Mouse (Mus musculus): Measurements from ENCODE around the gene Kncn. TPM values are rescaled to one million over a fixed set of nuclear protein-coding genes. Genes with fewer than 3 reads are reported as not detected.

The Kncn gene
- 0.04 TPM in 1 of 2 replicates, not detected in the other for polyA plus RNA-seq (2012; rRNA removed)

DNA sequence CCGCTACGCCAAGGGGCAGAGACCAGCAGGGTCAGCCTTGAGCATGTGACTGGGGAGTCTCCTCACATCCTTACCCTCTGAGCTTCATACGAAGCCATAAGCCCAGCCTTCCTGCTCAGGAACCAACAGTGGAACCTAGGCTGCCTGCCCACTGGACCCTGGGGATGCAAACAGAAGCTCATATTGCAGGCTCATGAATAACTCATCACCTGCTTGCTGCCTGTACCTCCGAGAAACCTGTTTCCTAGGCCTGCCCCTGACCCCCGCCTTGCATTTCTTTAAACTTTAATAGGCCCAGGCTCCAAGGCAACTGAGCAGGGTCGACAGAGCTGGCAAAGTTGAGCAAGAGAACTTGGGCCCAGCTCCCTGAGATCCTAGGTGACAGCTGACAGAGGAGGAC is at the start of gene Kncn:
Gene Kncn, plus strand, starts transcription at position 379 of the 400 bp plus-strand sequence.
- DNase-seq (ENCODE audit: low spot score): no peak

DNA sequence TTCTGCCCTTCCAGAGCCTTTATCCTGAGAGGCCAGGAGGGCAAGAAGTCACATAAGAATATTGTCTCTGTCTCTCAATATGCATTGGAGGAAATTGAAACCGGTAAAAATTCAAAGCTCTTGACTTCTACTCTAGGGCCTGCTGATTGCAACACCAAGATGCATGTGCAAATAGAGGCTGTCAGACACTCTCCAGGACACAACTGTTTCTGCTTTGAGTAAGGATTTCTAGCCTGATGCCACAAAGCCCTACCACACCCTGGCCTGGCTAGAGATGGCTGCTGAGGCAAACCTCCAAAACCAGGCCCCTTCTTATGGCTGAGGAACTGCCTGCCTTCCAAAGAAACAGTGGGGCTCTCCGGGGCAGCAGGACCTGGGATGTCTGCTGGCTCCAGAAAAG is 48.6 kb upstream of the Kncn start:
- no peak for DNase-seq (ENCODE audit: low spot score)

DNA sequence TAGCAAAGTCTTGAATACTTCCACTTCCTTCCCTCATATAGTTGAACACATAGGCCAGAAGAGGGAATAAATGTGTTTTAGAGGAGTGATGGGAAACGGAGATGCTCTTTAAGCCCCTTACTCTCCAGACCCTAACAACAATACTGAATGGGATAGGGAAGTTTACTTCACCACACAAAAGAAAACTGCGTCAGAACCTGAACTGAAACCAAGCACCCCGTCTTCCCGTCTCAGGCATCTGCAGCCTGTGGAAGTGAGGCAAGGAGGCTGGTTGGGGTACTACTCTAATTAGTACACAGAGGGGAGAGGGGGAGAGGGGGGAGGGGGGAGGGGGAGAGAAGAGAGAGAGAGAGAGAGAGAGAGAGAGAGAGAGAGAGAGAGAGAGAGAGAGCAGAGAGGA is 46.0 kb upstream of the Kncn start:
- DNase-seq (ENCODE audit: low spot score): no peak

DNA sequence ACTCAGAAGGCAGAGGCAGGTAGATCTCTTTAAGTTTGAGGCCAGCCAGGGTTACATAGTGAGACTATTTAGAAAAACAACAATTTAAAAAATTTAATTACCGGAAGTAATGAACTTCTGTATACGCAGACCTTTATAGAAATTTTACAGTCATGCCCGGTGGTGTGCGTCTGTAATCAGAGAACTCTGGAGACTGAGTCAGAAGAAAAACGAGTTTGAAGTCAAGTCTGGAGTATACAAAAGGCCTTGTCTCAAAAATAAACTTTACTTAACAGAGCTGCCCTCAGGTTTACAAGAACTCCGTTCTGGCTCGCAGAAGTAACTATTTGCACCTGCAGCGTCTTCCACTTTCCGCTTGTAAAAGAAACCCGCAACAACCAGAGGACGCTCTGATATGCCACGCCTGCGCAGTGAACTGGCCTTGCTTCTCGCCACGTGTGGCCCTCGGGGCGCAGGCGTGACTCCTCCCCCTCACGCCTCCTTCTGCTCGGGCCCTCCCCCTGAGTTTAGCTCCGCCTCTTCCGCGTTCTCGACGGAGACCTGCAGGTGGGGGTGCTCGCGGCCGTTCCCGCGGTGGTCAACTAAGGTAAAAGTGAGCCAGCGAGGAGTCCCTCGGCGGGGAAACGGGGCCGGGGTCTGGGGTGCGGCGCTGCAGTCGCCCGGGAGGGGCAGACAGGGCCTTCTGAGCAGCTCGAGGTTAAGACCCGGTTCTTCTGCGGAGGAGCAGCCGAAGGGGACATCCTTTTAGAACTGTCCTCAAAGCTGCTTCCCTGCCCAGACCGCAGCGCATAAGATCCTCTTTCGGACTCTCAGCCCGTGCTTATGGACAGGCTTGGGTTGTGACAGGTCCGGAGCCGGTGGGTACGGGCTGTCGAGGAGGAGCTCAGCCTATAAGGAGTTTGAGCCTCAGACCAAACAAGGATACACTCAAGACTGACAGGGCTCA is 45.2 kb upstream of the Kncn start, which contains the start of gene Mknk1:
Gene Mknk1, plus strand, starts transcription at position 503 of the 946 bp plus-strand sequence.
- peak; percentile 83 for DNase-seq (ENCODE audit: low spot score)

DNA sequence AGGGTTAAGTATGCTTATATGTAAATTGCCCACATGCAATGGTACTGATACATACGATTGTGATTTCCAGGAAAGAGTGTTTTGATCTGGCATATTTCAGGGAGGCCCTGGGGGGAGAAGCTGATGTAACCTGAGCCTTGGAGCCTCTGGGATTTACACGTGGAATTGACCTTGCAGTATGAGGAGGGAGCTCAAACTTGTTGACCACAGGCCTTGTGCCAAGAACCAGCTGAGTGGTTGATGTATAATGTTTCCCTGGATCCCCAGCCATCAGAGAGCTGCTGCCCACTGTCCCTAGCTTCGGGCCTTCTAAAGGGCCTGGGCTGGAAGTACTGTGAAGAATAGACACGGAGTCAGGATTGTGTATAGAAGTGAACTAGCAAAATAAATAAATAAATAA is 44.2 kb upstream of the Kncn start:
- DNase-seq (ENCODE audit: low spot score): no peak

DNA sequence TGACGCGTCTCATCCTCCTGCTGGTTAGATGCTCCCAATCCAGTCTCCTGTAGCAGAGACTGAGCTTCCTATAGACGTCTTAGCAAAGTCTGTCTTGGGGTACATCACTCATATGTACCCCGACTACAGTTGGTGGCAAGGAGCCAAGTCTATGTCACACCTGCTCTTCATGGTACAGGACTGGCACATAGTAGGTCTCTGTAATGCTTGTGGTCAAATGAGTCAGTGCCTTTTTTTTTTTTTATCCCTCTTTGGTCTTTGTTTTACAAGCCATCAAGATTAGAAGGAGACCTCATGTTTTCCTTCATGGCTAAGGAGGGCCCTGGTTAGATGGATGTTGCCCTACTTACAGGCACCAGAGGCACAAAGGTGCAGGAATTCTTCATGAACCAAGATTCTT is 43.4 kb upstream of the Kncn start:
- DNase-seq (ENCODE audit: low spot score): no peak

DNA sequence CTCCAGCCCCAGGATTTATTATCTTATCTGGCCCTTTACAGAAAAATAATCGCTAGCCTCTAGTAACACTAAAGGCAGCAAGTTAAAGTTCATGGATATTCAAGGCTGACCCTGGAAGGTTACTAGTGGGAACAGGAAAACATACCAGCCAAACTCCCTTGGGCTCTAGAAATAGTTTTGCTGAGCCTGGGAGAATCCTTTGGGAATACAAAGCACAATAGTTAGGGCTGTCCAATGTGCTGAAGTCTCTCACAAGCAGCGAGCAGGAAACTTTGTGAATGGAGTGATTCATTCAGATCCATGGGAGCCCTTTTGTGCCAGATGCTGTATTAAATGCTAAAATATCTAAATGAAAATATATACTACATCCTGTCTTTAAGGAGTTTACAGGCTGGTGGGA is 37.5 kb upstream of the Kncn start:
- DNase-seq (ENCODE audit: low spot score): no peak

DNA sequence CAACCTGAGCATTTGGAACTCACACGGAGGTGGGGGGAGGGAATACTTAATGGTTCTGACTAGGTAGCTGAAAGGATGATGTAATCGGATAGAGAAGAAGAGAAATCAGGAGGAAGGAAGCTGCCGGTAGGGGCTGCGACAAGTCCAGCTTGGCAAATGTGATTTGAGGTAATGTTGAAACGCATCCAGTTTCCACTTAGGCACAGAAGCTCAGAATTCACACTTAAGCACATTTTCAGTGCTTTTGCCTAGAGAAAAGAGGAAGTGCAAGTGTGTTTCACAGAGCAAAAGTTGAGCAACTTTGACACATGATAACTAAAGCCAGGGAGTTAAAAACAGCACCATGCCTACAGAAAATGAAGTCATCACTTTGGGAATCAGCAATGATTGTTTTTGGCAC is 36.8 kb upstream of the Kncn start:
- DNase-seq (ENCODE audit: low spot score): no peak

DNA sequence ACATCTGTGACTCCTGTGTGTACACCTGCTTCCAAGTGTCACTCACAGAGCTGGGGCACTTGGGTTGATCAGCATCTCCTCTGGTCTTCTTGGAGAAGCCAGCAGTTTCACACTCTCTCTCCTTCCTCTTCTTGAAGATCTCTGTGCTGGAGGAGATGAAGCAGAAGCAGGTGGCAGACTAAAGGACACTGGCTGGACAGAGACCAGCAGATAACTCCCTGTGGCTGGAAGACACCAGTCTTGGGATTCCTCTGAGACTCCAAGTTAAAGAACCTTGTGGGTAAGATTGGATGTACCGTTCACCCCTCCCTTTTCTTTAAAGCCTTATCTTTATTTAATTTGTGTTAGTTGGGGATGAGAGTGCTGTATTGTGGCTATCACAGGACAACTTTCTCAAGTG is 36.1 kb upstream of the Kncn start:
- DNase-seq (ENCODE audit: low spot score): no peak

DNA sequence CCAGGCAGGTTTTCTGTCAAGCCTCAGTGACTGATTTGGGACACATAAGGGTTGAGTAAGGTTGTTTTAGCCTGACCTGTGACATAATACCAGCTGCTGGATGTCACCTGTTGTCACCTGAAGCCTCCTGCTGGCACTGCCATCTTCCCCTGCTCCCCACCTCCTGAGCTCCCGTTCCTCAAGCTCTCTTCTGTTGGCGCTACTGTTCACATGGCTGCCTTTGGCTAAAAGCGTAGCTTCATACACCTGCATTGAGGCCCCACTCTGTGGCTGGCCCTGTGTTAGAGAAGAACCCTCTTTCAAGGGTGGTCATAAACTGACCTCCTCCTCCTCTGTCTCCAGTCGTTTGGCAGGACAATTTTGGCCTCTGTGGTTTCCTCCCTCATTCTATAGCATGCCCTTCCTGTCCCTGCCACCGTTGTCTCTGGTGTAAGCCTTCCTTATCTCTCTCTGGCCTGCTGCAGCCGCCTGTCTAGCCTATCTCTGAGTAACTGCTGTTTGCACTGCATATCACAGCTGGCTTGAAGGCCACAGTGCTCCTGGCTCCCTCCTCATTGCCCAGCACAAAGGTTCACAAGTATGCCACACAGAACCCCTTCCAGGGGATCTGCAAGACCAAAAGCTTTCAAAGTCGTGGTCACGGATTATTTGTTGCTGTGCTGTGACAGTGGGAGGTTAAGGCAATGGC is 35.1 kb upstream of the Kncn start:
- DNase-seq (ENCODE audit: low spot score): no peak

DNA sequence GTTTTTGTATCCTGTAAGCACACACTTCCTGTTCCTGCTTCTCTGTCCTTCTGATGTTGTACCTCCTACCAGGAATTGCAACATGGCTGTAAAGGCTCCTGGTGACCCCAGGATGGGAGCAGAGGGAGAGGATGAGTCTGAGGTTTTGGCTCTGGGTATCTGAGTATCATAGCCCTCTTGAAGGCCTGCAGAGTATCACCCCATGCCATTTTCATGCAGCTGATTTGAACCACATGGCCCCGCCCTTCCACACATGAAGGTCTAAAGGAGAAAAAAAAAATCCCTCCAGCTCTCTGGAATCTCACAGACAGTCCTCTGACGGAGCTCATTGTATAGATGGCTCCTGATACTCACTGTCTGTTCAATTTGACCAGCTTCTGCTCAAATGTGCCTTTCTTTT is 34.1 kb upstream of the Kncn start:
- no peak for DNase-seq (ENCODE audit: low spot score)

DNA sequence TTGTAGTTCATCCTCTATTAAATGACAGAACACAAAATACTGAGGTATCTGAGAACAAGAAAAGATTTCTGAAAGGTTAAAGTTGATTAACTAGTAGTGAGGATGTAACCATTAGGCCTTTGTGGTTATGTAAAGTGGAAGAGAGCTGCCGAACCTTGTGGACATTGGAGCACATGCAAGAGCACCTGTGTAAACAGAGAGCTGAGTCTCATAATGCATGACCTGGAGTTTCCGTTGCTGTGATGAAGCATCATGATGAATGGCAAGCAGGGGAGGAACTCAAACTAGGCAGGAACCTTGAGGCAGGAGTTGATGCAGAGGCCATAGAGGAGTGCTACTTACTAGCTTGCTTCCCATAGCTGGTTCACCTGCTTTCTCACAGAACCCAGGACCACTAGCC is 33.6 kb upstream of the Kncn start:
- DNase-seq (ENCODE audit: low spot score): no peak

DNA sequence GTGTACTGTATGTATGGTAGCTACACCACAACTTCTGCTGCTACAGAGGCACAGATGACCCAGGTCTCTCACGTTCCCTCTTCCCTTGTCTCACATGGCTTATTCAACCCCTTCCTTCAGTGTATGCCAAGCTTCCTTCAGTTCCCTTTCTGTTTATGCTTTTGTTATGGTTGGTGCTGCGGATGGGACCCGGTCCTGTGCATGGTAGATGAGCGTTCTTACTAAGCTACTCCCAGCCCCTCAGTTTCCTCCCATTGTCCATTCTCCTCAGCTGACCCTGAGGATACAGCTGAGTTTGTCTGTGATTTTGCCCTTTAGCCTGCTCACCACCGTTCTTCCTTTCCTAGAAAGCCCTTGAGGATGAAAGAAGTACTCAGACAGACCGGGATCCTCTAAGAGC is 32.6 kb upstream of the Kncn start:
- no peak for DNase-seq (ENCODE audit: low spot score)

DNA sequence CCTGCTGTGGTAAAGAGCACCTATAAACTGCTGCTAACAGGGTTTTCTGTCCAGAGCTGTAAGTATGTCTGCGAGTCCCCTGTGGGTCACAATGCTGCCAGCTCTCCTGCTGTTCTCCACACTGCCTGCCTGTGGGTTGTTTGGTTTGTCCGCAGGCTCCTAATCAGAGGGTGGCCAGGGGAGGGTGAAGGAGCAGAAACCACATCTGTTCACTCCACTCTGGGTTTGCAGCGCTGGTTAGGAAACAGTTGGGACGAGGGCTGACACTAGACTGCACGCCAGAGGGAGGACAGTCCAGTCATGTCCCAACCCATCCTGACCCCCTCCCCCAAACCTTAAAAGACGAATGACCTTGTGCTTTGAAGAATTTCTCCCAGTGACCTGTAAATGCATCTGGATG is 29.1 kb upstream of the Kncn start:
- no peak for DNase-seq (ENCODE audit: low spot score)

DNA sequence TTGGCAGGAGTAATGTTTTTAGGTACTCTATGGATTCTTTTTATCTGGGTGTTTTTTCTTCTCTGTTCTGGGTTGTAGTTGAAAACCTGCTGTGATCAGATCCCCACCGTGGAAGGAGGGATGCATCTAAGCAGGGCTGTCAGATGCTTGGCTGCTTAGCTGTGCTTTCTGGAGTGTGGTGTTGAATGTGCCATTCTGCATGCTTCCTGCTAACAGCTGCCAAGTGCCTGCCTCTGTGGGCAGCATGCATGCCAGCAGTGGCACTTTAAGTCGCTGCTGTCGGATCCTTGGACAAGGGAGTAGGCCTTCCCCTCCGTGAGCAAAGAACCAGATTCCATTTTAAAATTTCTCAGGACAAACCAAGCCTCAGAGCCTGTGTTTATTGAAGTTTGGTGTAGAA is 28.6 kb upstream of the Kncn start:
- no peak for DNase-seq (ENCODE audit: low spot score)

DNA sequence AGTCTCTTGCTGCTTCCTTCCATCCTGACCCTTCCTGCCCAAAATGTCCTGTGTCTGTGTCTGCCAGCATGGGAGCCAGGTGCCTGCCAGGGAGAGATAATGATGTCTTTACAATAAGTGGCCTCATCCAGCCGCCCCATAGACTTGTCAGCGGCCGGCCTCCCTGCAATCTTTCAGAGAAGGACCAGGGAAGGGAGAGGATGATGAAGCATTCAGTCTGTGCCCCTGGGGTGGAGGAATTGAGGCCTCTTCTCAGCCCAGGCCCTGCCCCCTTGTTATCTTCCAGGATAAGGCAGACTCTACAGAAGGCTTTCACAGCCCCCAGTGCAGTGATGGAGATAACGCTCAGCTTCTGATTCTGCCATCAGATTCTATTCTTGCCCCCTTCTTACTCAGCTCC is 27.9 kb upstream of the Kncn start:
- DNase-seq (ENCODE audit: low spot score): no peak

DNA sequence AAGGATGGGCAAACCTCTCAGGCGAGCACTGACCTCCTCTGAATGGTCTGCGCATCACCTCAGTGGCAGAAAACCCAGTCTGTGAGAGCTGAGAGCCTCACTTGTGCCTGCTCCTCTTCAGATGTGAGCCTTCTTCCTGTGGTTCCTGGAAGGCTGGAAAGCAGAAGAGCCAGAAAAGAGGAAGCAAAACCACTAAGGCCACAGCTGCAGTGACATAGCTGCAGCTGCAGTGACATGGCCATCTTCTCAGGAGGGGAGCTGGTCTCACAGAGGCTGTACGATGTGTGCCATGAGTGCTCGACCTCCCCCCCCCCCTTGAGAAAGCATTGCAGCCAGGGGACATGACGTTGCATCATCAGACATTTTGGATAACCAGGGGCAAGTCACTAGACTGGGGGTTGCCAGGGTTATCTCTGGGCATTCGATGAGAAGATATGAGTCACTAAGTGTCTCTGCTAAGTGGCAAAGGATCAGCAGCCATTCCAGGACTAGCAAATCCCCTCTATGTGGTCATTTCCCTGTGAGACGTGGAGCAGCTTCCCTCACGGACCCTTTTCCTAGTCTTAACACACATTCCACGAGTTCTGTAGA is 26.8 kb upstream of the Kncn start:
- DNase-seq (ENCODE audit: low spot score): no peak

DNA sequence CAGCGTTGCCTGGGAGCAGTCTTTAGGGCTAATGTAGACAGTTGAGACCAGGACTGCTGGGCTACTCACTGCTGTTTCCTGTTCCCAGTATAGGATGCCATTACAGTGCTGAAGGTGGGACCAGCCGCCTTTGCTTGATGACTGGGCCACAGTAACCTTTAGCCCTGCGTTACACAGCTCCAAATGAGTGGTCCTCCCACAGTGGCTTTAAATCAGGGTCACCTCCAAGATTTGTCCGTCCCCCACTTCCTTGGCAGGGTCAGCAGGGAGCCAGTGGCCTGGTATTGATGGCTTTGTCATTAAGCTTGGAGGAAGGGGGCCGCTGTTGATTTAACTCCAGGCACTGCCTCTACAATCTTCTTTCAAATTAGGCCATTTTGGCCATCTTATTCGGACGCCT is 20.8 kb upstream of the Kncn start:
- no peak for DNase-seq (ENCODE audit: low spot score)

DNA sequence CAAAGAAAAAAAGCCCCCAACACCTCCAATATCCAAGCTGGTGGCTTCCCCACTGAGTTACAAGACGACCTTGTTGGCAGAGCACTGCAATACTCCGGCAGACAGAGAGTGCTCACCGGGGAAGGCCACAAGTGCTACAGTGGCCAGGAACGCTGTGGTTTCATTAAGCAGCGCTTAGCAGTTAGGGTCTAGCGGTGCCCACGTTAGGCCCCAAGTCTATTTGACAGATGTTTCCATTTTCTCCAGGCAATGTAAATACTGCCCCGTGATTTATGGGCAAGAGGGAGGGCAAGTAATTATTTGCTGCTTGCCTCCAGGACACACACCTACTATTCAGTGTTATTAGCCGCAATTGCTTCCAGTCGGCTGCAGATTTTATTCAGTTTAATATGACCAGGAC is 20.3 kb upstream of the Kncn start:
- no peak for DNase-seq (ENCODE audit: low spot score)

DNA sequence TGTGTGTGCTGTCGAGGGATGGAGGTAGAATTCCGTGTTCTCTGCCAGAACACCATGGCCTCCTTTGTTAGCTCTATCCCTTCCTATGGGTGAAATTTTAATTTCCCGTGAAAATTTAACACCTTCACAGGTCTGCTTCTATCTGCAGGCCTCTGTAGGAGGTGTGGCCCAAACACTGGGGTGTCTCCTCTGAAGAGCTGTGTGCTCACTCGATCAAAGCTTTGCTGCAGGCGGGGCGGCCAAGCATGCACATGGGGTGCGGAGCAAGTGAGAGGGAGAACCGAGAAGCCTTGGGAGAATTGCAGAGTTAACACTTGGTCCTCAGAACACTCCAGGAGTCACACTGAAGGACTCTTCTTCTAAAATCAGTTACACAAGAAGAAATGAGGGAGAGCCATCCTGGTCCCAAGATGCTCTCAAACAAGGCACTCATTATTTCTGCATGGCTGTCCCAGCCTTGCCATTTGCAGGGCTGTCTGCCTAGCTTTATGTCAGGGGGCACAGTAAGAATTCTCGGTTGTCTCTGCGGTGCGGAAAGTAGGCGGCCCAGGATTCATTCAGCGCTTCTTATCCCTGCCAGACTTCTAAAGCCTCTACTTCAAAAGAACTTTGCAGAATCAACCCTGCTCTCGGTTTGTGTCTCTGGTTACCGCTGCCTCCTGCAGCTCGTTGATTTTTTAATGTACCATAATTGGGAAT is 14.5 kb upstream of the Kncn start:
- DNase-seq (ENCODE audit: low spot score): no peak

DNA sequence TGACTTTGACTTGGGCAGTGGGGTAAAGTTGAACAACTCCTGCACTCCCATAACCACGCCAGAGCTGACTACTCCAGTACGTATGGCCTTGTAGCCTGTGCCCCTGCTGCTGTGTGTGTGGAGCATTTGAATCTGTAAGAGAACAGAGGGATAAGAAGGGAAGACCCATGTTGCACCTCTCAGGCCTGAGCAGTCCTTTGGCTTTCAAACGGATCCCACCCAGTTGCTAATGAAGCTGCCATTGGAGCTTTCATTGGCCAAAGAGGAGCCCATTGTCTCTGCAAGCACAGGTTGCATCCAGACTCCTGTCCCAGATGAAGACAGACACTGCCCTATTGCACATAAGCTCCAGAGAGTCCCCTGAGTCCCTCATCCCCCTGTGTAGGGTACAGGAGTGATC is 11.0 kb upstream of the Kncn start:
- DNase-seq (ENCODE audit: low spot score): no peak

DNA sequence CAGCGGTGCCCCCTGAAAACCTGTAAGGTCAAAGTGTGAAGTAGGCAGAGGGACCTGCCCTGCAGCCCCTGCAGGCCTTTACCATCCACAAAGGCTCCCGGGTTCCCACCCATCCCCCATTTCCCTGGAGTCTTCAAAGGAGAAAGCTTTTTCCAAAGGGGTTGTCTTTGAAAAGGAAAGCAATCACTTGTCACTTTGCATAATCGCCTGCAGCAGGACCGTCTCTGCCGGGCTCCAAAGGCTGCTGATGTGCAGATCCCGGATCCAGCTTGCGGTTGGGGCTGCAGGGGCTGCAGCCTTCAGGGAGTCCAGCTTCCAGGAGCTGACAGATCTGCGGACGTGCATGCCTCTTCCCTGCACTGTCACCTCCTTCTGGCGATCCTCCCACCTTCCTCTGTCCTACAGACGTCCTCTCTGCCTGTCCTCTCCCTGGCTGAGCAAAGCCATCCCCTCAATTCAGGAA is 6.0 kb upstream of the Kncn start:
- DNase-seq (ENCODE audit: low spot score): no peak
